In the genomic region with DNA sequence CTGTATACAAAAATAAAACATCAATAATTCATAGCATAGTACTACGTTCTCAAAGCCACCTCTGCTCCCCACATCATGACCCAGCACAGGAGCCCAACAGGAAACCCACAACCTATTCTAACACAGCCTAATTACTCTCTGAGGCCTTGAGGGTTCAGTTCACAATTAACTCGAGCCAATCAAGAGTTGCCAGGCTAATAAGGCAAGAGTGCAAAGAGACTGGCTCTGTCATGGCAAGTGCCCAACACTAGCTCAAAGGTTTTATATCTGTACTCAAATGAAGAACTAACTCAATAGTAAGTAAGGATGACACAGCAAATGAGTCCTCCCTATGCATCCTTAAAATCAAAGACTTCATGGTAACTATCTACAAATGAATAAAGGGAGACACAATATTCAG, we compare ENCODE assay signal across 31 mouse cellular contexts. TPM values are rescaled to one million over a fixed set of nuclear protein-coding genes. Genes with fewer than 3 reads are reported as not detected.
DNase-seq lines count a peak whose midpoint lies in the region; ATAC-seq and TF ChIP-seq lines count a peak whose summit lies in the region.
"Had no signal": no experiment of that assay in that cellular context is flagged by ENCODE, and none has a peak within 500 bp of the region (broad histone marks: within the 10 kb centered on the region; RNA-seq: fewer than 3 reads in every experiment).

No protein-coding gene starts in this region.

- DNase-seq in kidney, adult 2 months, result peak; percentile 60
- DNase-seq in kidney, adult 9 months, result peak; percentile 53
- DNase-seq in kidney, adult 18-20 months, result no peak
- no peak for DNase-seq in layer of hippocampus, adult 2 months (ENCODE audit: low spot score in 2 of 2)
- DNase-seq in layer of hippocampus, postnatal 10 days (ENCODE audit: low spot score in 2 of 2), result no peak
- DNase-seq in Muller cell, postnatal 12 days (ENCODE audit: inconsistent ontology term), result peak; percentile 43
- DNase-seq: adrenal gland, adult 2 months; adrenal gland, postnatal 14 days; adrenal gland, postnatal 36 days; B cell, adult 2 months; cerebellum, adult 11 months; cerebellum, adult 18-20 months; cerebellum, adult 8-10 months; cerebellum, adult 9-11 months; cerebellum, postnatal 14 days; cerebellum, postnatal 36 days; embryo, embryonic 11 days had no signal

- WGBS in kidney, adult 2 months, result 47% methylated on average over 2 of the region's 2 CpGs
- 73% methylated on average over 2 of the region's 2 CpGs for WGBS in kidney, embryonic 16.5 days

- no peak for ATAC-seq in kidney, embryonic 16.5 days (ENCODE audit: low FRiP score, low TSS enrichment)
- no peak for ATAC-seq in megakaryocyte progenitor cell, adult 5-6 weeks (replicated peaks; ENCODE audit: poor library complexity)
- ATAC-seq: CD4-positive, CD25-positive, alpha-beta regulatory T cell, adult 4 months; forebrain, embryonic 14.5 days; forebrain, embryonic 16.5 days had no signal

- TF ChIP-seq POLR2A in kidney, adult 2 months (IDR thresholded peaks at IDR 0.05; ENCODE audit: low read depth, low read length), result no peak

- H3K27me3 ChIP-seq in kidney, adult 2 months (replicated peaks; ENCODE audit: control insufficient read depth, insufficient read depth, low read length), result no peaks in the 10 kb centered on the region
- no peaks in the 10 kb centered on the region for H3K27me3 ChIP-seq in kidney, embryonic 16.5 days (ENCODE audit: insufficient read depth, low read length)
- H3K27me3 ChIP-seq: CH12.LX; embryonic facial prominence, embryonic 13.5 days; embryonic facial prominence, embryonic 15.5 days; forebrain, embryonic 12.5 days had no signal

- no peak overlapping the region for H3K27ac ChIP-seq in kidney, adult 2 months (ENCODE audit: insufficient read depth, low read depth, low read length)
- H3K27ac ChIP-seq in kidney, embryonic 16.5 days (ENCODE audit: low read length), result no peak overlapping the region
- H3K27ac ChIP-seq in layer of hippocampus, adult 2 months, result peak overlapping the region; percentile 46
- H3K27ac ChIP-seq: embryonic facial prominence, embryonic 13.5 days; embryonic facial prominence, embryonic 15.5 days; forebrain, embryonic 10.5 days; forebrain, embryonic 12.5 days had no signal

- peaks cover 8% of the 10 kb centered on the region for H3K36me3 ChIP-seq in kidney, adult 2 months (ENCODE audit: control insufficient read depth, insufficient read depth, low read length)
- H3K36me3 ChIP-seq in kidney, embryonic 16.5 days (ENCODE audit: insufficient read depth, low read length), result peaks cover 87% of the 10 kb centered on the region

- no peaks in the 10 kb centered on the region for H3K9me3 ChIP-seq in kidney, embryonic 16.5 days (ENCODE audit: low read length)
- H3K9me3 ChIP-seq: embryonic facial prominence, embryonic 13.5 days; embryonic facial prominence, embryonic 15.5 days; forebrain, embryonic 10.5 days; forebrain, embryonic 12.5 days; G1E had no signal

- no peak for TF ChIP-seq CTCF in kidney, adult 2 months (conservative IDR thresholded peaks at IDR 0.05; ENCODE audit: insufficient read depth, insufficient read length, low read depth, low read length)
- TF ChIP-seq CTCF in layer of hippocampus, adult 2 months (conservative IDR thresholded peaks at IDR 0.05), result no peak

- H3K4me3 ChIP-seq in kidney, adult 2 months (ENCODE audit: insufficient read depth, low read depth, low read length), result no peak overlapping the region
- H3K4me3 ChIP-seq in kidney, embryonic 16.5 days (ENCODE audit: low read length), result no peak overlapping the region
- no peak overlapping the region for H3K4me3 ChIP-seq in layer of hippocampus, adult 2 months
- H3K4me3 ChIP-seq: embryonic facial prominence, embryonic 13.5 days; embryonic facial prominence, embryonic 15.5 days; erythroblast, embryonic 14.5 days; forebrain, embryonic 10.5 days; forebrain, embryonic 12.5 days had no signal

- H3K4me2 ChIP-seq in kidney, embryonic 16.5 days (replicated peaks; ENCODE audit: low read depth, low read length), result no peak overlapping the region
- H3K4me2 ChIP-seq: embryonic facial prominence, embryonic 13.5 days; embryonic facial prominence, embryonic 15.5 days; forebrain, embryonic 12.5 days had no signal

- H3K4me1 ChIP-seq in kidney, adult 2 months (ENCODE audit: control insufficient read depth, insufficient read depth, low read length), result no peaks in the 10 kb centered on the region
- H3K4me1 ChIP-seq in kidney, embryonic 16.5 days (ENCODE audit: insufficient read depth, low read length), result no peaks in the 10 kb centered on the region
- H3K4me1 ChIP-seq: embryonic facial prominence, embryonic 13.5 days; embryonic facial prominence, embryonic 15.5 days; forebrain, embryonic 10.5 days; forebrain, embryonic 12.5 days had no signal

- H3K9ac ChIP-seq in kidney, embryonic 16.5 days (replicated peaks; ENCODE audit: low read length), result no peak overlapping the region
- H3K9ac ChIP-seq: embryonic facial prominence, embryonic 13.5 days; embryonic facial prominence, embryonic 15.5 days; forebrain, embryonic 12.5 days had no signal

RNA-seq across cellular contexts. Expression of a gene that starts 27.6 kb away (rescaled TPM):
- 1,516 and 1,584 TPM in 2 replicates for polyA plus RNA-seq in kidney, adult 2 months (2012; rRNA removed)
- polyA plus RNA-seq in kidney, embryonic 16.5 days (2015; fragmentation: Nextera tagmentation; extraction: Ambion mirVana), result 161 and 182 TPM in 2 replicates
- 1 to 10 TPM; 1.1 to 1.7 TPM for total RNA-seq in layer of hippocampus, adult 2 months (2021)
- total RNA-seq in layer of hippocampus, postnatal 10 days (2021), result under 1 TPM in 1 of 2 experiments, not detected in 1; 0.98 TPM
- 0.15 and 0.76 TPM in 2 replicates for total RNA-seq in megakaryocyte progenitor cell, adult 5-6 weeks (2015)
- not detected in 2 replicates for total RNA-seq in megakaryocyte progenitor cell, adult 5-6 weeks (2017)
- total RNA-seq: common myeloid progenitor, adult 5-6 weeks; G1E had no signal
- polyA plus RNA-seq: CD4-positive, CD25-positive, alpha-beta regulatory T cell, adult 4 months; embryonic facial prominence, embryonic 11.5 days; embryonic facial prominence, embryonic 13.5 days; forebrain, embryonic 10.5 days; forebrain, embryonic 16.5 days had no signal

RNA-seq across cellular contexts. Expression of a gene that starts 31.4 kb away (rescaled TPM):
- polyA plus RNA-seq in kidney, adult 2 months (2012; rRNA removed), result 71.8 and 100 TPM in 2 replicates
- polyA plus RNA-seq in kidney, embryonic 16.5 days (2015; fragmentation: Nextera tagmentation; extraction: Ambion mirVana), result 34.9 and 40.4 TPM in 2 replicates
- 10 to 100 TPM; 50.0 to 50.3 TPM for total RNA-seq in layer of hippocampus, adult 2 months (2021)
- 10 to 100 TPM; 23.6 to 30.9 TPM for total RNA-seq in layer of hippocampus, postnatal 10 days (2021)
- total RNA-seq in megakaryocyte progenitor cell, adult 5-6 weeks (2015), result 0.10 and 0.32 TPM in 2 replicates
- total RNA-seq in megakaryocyte progenitor cell, adult 5-6 weeks (2017), result not detected in 2 replicates
- polyA plus RNA-seq: CD4-positive, CD25-positive, alpha-beta regulatory T cell, adult 4 months; erythroblast, embryonic 14.5 days had no signal

RNA-seq across cellular contexts. Expression of a gene that starts 50.6 kb away (rescaled TPM):
- polyA plus RNA-seq in kidney, adult 2 months (2012; rRNA removed), result 12.1 and 13.9 TPM in 2 replicates
- polyA plus RNA-seq in kidney, embryonic 16.5 days (2015; fragmentation: Nextera tagmentation; extraction: Ambion mirVana), result 10.8 and 13.5 TPM in 2 replicates
- total RNA-seq in layer of hippocampus, adult 2 months (2021), result 10 to 100 TPM; 68.3 to 80.7 TPM
- total RNA-seq in layer of hippocampus, postnatal 10 days (2021), result 10 to 100 TPM; 50.5 to 54.6 TPM
- 49.6 and 61.0 TPM in 2 replicates for total RNA-seq in megakaryocyte progenitor cell, adult 5-6 weeks (2015)
- total RNA-seq in megakaryocyte progenitor cell, adult 5-6 weeks (2017), result 7.0 and 11.3 TPM in 2 replicates

Comparison
In these comparisons a context has a peak if more than half of its experiments do, and no peak if none do; other contexts are left out.
1. DNase-seq: peak in kidney, adult 2 months (single experiment), kidney, adult 9 months (single experiment) and Muller cell, postnatal 12 days (single experiment); none in kidney, adult 18-20 months (single experiment), layer of hippocampus, adult 2 months (0 of 2) and layer of hippocampus, postnatal 10 days (0 of 2).
2. RNA of a gene that starts 31.4 kb away (total RNA-seq): 50.0 to 50.3 TPM in layer of hippocampus, adult 2 months and 23.6 to 30.9 TPM in layer of hippocampus, postnatal 10 days; 0.10 to 0.32 TPM in megakaryocyte progenitor cell, adult 5-6 weeks; every median in the first group is over 10 times any median in the second.